Mouse (Mus musculus): ENCODE data around the gene Casc3.

Gene Casc3

DNA sequence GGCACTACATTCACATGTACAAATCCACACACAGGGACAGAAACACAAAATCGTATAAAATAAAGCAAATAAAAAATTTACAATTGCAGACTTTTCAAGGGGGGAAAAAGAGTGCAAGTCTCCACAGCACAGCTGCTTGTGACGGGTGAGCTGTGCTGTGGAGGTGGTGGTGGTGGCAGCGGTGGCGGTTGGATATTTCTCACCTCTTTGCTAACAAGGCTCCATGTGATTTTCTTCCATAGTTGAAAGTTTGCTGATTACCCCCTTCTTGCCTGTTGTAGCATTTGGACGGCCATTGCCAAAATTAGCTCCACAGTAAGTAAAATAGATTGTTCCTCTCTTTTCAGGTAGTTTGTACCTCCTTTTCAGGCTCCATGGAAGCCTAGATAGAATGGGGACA, at the start of gene Casc3:
Gene Casc3, plus strand, starts transcription at position 301 of the 400 bp plus-strand sequence.
- no peak for DNase-seq (ENCODE audit: low read depth in 1 of 2, low spot score in 2 of 2)

GRCm38 (mm10) chr11:98755726-98756380, 48.9 kb upstream of the Casc3 start:
- no peak for DNase-seq (ENCODE audit: low read depth in 1 of 2, low spot score in 2 of 2)

GRCm38 (mm10) chr11:98756711-98757110, 48.0 kb upstream of the Casc3 start:
- no peak for DNase-seq (ENCODE audit: low read depth in 1 of 2, low spot score in 2 of 2)

GRCm38 (mm10) chr11:98761939-98762338, 42.8 kb upstream of the Casc3 start:
- DNase-seq (ENCODE audit: low read depth in 1 of 2, low spot score in 2 of 2): no peak

GRCm38 (mm10) chr11:98762756-98763501, 41.8 kb upstream of the Casc3 start:
- no peak for DNase-seq (ENCODE audit: low read depth in 1 of 2, low spot score in 2 of 2)

- DNase-seq (ENCODE audit: low read depth in 1 of 2, low spot score in 2 of 2): no peak
Measured at GRCm38 (mm10) chr11:98763502-98763861, 41.2 kb upstream of the Casc3 start.

- no peak for DNase-seq (ENCODE audit: low read depth in 1 of 2, low spot score in 2 of 2)
Measured at GRCm38 (mm10) chr11:98764091-98764490, 40.6 kb upstream of the Casc3 start.

- no peak for DNase-seq (ENCODE audit: low read depth in 1 of 2, low spot score in 2 of 2)
Measured at GRCm38 (mm10) chr11:98764746-98765145, 40.0 kb upstream of the Casc3 start.

DNA sequence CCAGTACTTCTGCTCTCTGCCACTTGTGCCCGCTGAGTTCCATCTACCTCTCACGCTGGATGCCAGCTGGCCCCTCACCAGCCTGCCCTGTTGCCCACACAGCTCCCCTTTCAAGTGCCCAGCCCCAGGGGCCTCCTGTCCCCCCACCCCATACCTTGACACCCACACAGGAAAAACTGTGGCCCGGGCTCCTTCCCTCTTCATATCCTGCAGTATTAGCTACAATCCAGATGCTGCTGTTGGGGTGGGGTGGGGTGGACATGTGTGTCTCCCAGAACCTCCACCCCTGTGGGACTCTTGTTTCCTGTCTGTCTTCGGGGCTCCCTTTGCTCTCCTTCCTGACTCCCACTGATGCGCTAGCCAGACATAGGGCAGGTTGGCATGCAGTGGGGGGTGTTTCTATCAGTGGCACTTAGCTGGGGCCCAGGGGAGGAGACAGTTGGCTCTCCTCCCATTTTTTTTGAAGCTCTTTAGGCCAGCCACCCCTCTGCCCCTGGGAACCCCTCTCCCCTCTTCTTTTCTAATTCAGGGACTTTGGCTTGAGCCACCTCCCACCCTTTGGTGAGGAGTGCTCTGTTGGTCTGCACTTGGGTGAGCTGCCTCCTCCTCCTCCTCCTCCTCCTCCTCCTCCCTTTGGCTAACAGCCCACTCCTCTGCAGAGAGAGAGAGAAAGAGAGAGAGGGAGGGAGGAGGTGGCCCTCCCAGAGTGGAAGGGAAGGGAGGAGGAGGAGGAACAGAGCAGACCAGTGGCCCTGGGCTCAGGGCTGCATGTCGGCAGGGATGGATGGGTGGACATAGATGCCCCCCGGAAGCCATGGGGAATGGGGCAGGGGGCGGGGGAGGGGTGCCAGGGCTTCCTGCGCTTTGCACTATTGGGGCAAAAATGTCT, 39.0 kb upstream of the Casc3 start:
- DNase-seq (ENCODE audit: low read depth in 1 of 2, low spot score in 2 of 2): no peak

DNA sequence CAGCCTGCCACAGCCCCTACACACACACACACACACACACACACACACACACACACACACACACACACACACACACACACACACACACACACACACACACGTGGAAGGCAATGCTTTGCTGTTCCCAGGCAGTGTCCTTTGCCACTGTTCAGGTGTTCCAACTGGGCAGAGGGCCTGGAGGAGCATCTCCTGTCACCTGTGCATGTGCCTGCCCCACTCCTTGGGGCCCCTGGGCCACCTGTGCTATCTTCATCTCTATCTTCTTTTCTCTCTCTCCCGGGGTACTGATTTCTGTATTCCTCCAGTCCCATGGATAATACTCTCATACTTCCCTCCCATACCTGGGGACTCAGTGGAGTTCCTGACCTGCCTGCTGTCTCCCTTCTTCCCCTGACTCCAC, 38.4 kb upstream of the Casc3 start:
- no peak for DNase-seq (ENCODE audit: low read depth in 1 of 2, low spot score in 2 of 2)

GRCm38 (mm10) chr11:98766816-98767215, 37.9 kb upstream of the Casc3 start:
- no peak for DNase-seq (ENCODE audit: low read depth in 1 of 2, low spot score in 2 of 2)

GRCm38 (mm10) chr11:98767276-98767675, 37.4 kb upstream of the Casc3 start:
- DNase-seq (ENCODE audit: low read depth in 1 of 2, low spot score in 2 of 2): no peak

GRCm38 (mm10) chr11:98767713-98768112, 37.0 kb upstream of the Casc3 start:
- DNase-seq (ENCODE audit: low read depth in 1 of 2, low spot score in 2 of 2): no peak

GRCm38 (mm10) chr11:98768127-98769006, 36.3 kb upstream of the Casc3 start:
- DNase-seq (ENCODE audit: low read depth in 1 of 2, low spot score in 2 of 2): no peak

- no peak for DNase-seq (ENCODE audit: low read depth in 1 of 2, low spot score in 2 of 2)
Measured at GRCm38 (mm10) chr11:98769007-98769954, 35.4 kb upstream of the Casc3 start.

- DNase-seq (ENCODE audit: low read depth in 1 of 2, low spot score in 2 of 2): no peak
Measured at GRCm38 (mm10) chr11:98770096-98770975, 34.4 kb upstream of the Casc3 start.

GRCm38 (mm10) chr11:98771131-98771530, 33.6 kb upstream of the Casc3 start:
- DNase-seq (ENCODE audit: low read depth in 1 of 2, low spot score in 2 of 2): no peak

DNA sequence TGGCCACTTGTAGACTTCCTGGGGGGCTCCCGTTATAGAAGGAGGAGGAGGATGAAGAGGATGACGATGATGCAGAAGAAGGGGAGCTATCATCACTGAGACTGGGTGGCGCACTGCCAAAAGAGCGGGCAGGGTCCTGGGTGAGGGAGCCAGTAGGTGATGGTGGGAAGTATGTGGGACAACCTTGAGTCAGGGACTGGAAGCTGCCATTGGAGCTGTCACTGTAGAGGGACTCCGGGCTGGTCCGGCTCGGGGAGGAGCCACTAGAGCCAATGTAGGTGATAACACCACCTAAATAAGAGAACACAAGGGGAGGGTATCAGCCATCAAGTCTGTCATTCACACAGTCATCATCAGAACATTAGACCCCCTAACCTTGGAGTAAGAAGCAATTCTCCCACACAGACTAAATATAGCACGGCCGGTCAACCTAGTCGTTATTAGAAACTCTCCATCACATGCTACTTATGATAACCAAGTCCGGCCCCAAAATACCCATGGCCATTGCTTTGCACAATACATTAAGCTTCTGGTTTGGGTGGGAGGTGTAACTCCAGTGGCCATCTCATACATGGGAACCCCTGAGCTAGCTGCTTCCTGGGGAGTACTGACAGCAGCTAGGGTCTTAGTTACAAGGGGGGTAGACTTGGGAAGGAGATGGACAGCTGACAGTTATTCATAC, 32.7 kb upstream of the Casc3 start:
- DNase-seq (ENCODE audit: low read depth in 1 of 2, low spot score in 2 of 2): no peak
